Mouse (Mus musculus) bone marrow macrophage, adult 2 months (primary cell): ENCODE measurements around the gene Asah2.

Source experiments
- CTCF ChIP-seq: IDR thresholded peaks from 2 replicates; pipeline ENCODE4 v1.5.1; 2012; ENCODE audit warnings: low read depth, mild to moderate bottlenecking, low read length, moderate library complexity
- POLR2A ChIP-seq: IDR thresholded peaks from 2 replicates; pipeline ENCODE4 v1.6.1; 2012; ENCODE audit warnings: mild to moderate bottlenecking, low read depth, low read length, borderline replicate concordance

DNA sequence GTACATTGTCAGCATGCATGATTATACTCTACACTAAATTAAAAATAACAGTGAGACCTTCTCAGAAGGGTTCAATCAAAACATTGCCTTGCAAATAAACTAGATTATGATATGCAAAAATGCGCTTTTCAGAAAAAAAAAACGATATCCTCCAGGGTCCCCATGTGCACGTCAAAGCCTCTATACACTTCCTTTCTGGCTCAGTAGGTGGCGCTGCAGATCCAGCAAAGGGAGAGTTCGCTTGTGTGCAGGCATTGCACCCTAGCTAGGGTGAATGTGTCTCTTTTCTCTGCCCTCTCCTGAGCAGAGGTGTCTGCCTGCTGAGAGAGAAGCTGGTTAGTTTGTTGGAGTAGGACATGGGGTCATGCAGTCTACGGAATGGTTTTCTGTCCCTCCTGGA lies 136.0 kb downstream of the Asah2 start:
- TF ChIP-seq CTCF (peak; percentile 82), POLR2A (no peak)
